Mouse (Mus musculus) lung, postnatal 14 days (tissue): ENCODE data around the gene Mroh8.
"Not testable (repeated sequence)": the region's sequence is repeated elsewhere in the genome, so short reads cannot be mapped to it uniquely, and the experiment has no call there.

Experiments used
- DNase-seq: peaks from one replicate; pipeline ENCODE4 v3.0.0; 2021

Mroh8 gene

DNA sequence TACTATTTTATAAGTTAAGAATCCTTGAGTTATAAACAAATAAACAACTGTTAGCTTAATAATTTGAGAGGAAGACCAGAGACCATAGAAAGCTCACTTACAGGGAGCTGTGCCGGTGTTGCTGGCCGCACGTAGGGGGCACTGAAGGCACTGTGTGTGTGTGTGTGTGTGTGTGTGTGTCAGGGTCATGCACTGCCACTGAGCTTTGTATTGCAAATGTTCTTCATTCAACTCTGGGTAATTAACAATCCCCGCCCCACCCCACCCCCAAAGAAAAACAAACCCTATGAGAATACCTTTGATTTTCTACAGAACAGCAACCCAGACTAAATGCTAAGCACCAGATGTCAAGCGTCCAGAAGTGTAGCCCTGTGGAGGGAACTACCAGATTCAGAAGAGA lies 92.8 kb downstream of the Mroh8 start:
- no peak for DNase-seq

DNA sequence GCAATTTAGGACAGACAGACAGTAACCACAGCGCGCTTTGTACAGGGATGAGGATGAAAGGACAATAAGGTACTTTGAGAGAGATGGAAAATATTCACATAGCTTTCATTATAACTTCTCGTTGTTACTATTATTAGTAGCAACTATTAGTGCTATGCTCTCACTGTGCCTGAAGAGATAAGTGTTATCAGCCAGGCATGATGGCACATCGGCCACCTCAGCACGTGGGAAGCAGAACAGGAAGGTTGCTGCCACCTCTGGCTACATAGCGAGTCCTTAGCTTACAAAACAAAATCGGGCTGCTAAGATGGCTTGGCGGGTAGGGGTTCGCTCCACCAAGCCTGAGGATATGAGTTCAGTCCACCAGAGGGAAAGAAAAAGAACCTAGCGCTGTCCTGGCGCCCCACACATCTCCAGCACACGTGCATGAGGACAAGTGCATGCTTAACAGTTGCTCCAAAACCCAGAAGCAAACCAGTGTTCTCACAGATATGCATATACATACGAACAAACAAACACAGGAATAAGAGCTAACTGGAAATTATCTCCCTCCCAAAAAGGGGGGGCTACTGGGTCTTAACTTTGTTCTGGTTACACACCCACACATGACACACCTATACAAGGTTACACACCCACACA lies 94.2 kb downstream of the Mroh8 start:
- DNase-seq, result no peak

DNA sequence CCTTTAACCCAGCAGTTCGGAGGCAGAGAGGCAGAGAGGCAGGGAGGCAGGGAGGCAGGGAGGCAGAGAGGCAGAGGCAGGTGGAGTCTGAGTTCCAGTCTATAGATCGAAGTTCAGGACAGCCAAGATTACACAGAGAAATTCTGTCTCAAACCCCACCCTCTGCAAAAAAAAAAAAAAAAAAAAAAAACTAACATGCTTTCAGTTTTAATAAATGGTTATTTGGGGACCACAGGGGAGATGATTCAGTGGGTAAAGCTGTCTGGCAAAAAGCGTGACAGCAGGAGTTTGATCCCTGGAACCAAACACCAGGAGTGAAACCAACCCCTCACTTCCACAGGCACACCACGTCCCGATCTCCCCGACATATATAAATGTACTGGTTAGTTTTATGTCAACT lies 101.2 kb downstream of the Mroh8 start:
- DNase-seq, result no peak

DNA sequence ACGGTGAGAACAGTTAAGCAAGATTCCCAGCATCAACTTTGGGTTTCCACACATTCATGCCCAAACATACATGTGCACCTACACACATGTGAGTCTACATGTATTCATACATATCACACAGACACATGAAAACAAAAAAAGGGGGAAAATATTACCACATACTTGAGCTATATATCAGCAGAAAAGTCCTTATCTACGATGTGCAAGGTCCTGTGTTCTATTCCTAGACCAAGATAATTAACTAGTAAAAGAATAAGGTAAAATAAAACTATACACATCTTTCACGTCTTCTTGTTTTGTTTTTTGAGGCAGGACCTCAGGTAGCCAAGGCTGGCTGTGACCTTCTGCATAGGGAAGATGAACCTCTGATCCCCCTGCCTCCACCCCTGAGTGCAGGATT lies 103.1 kb downstream of the Mroh8 start:
- DNase-seq, result no peak

DNA sequence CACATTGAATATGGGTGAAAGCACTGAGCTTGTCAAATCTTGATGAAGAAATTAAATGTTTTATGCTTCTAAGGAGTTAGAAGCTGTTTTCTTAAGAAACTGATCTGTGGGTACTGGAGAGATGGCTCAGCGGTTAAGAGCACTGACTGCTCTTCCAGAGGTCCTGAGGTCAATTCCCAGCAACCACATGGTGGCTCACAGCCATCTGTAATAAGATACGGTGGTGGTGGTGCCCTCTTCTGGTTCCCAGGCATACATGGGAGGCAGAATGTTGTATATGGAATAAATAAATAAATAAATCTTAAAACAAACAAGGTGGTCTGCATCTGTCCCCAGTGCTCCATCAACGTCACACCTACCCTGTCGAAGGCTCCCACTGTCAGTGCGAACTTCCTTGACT lies 104.9 kb downstream of the Mroh8 start:
- peak; percentile 18 for DNase-seq

GRCm38 (mm10) chr2:157173555-157173954 lies 105.8 kb downstream of the Mroh8 start:
- no peak for DNase-seq

GRCm38 (mm10) chr2:157172984-157173383 lies 106.4 kb downstream of the Mroh8 start:
- DNase-seq, result no peak

- DNase-seq, result no peak
These were observed 108.7 kb downstream of the Mroh8 start for GRCm38 (mm10) chr2:157170626-157171025.

DNA sequence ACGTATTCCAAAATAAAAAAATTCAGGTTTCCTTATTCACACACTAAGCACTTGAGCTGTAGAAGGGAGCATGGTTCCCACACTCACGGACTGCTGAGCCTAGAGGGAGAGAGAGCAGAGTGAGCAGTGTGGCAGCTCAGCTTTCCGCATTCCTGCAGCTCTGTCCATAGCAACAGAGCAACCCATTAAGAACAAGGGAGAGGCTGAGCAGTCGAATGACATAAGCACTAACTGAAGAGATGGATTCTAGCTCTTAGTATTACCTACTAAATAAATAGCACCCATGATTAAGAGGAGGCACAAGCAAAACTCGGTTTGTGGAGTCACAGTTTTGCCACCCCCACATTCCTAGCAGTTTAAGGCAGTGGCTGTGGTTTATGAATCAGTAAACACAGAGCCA lies 109.2 kb downstream of the Mroh8 start:
- peak; percentile 19 for DNase-seq

- no peak for DNase-seq
These were observed 112.8 kb downstream of the Mroh8 start for GRCm38 (mm10) chr2:157166371-157167080.

DNA sequence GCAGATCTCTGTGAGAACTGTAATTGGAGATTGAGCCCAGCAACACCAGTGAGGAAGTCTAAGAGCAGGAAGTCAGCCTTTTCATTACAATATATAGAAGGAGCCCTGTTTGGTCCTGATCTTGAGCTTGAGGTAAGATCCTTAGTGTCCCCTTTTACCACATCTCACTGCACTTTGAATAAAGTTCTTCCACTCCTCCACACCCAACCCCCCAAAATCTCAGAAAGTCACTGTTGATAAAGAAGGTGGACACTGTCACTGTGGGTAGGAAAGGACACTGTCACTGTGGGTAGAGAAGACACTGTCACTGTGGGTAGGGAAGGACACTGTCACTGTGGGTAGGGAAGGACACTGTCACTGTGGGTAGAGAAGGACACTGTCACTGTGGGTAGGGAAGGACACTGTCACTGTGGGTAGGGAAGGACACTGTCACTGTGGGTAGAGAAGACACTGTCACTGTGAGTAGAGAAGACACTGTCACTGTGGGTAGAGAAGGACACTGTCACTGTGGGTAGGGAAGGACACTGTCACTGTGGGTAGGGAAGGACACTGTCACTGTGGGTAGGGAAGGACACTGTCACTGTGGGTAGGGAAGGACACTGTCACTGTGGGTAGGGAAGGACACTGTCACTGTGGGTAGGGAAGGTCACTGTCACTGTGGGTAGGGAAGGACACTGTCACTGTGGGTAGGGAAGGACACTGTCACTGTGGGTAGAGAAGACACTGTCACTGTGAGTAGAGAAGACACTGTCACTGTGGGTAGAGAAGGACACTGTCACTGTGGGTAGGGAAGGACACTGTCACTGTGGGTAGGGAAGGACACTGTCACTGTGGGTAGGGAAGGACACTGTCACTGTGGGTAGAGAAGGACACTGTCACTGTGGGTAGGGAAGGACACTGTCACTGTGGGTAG lies 113.8 kb downstream of the Mroh8 start:
- not testable (repeated sequence) for DNase-seq

- DNase-seq, result no peak
These were observed 115.2 kb downstream of the Mroh8 start for GRCm38 (mm10) chr2:157164101-157164500.
